Mouse (Mus musculus) embryo, embryonic 11.5 days (tissue): ENCODE measurements around the gene Caskin2.
"Not testable (repeated sequence)": the region's sequence is repeated elsewhere in the genome, so short reads cannot be mapped to it uniquely, and the experiment has no call there.

Source experiments
- DNase-seq: peaks from one replicate; pipeline ENCODE4 v3.0.0-alpha.2; 2012; ENCODE audit warnings: low read depth, low spot score

Gene Caskin2

GRCm38 (mm10) chr11:115765103-115765606, 48.3 kb downstream of the Caskin2 start, which contains the start of gene Tmem94:
Tmem94 (plus strand) TSS chr11:115765433.
- DNase-seq, result peak; percentile 98

- no peak for DNase-seq
These were observed 48.7 kb downstream of the Caskin2 start for GRCm38 (mm10) chr11:115764698-115765097.

GRCm38 (mm10) chr11:115762176-115762575, 51.3 kb downstream of the Caskin2 start:
- DNase-seq, result not testable (repeated sequence)

DNA sequence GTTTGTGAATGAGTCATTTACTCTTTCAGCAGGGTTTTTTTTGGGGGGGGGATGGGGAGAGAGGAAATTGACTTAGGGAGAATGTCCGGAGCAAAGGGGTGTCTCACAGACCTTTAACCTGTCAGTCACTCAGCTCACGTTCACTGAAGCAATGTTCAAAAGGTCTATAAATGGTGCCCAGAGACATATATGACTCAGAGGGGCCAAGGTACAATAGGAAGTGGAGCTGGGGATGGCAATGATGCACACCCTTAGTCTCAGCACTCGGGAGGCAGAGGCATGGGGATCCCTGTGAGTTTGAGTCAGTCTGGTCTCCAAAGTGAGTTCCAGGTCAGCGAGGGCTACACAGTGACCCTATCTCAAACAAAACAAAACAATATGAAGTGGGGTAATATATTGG, 60.0 kb downstream of the Caskin2 start:
- no peak for DNase-seq

DNA sequence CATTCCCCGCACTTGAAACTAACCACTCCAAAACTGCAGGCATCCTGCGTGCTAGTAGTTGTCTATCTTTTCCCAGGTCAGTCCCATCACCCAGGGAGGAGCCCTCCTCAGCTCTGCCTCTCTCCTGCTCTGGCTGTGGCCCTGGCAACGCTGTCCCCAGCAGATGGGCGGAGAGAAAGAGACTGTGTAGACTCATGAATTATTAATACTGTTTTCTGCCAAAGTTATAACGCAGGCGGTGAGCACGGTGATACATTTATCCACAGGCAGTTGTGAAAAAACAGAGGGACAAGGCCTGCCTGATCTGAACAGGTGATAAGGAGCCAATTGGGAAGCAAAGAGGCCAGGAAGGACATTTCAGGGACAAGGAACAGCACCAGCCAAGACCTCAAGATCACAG, 60.8 kb downstream of the Caskin2 start:
- no peak for DNase-seq

GRCm38 (mm10) chr11:115751725-115752124, 61.7 kb downstream of the Caskin2 start:
- DNase-seq, result no peak

DNA sequence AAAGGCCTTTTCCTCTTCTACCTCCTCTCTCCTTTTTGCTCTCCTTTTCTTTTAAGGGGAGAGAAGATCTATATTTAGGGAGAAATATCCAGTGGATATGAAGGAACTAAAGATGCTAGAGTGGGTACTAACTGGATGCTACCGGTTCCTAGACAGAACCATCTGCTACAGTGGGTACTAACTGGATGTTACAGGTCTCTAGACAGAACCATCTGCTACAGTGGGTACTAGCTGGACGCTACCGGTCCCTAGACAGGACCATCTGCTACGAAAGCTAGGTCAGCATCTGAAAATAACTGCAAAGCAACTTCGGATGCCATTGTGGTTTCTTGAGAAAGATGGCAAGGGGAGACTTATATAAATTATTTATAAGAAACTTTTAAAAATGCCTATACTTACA, 63.6 kb downstream of the Caskin2 start:
- no peak for DNase-seq
